Mouse (Mus musculus) olfactory bulb, adult 2 months (tissue): ENCODE data around the gene Vrk3.

Source experiments
- CTCF ChIP-seq: fragments of 200-500 bp; IDR thresholded peaks from 2 replicates; pipeline ENCODE4 v1.5.1; 2012; ENCODE audit warnings: low read depth, mild to moderate bottlenecking, low read length, moderate library complexity; ENCODE audit not compliant: insufficient read depth
- POLR2A ChIP-seq: fragments of 200-500 bp; IDR thresholded peaks from 2 replicates; pipeline ENCODE4 v1.6.1; 2012; ENCODE audit warnings: mild to moderate bottlenecking, low read depth, low read length, moderate library complexity; ENCODE audit not compliant: insufficient read depth

DNA sequence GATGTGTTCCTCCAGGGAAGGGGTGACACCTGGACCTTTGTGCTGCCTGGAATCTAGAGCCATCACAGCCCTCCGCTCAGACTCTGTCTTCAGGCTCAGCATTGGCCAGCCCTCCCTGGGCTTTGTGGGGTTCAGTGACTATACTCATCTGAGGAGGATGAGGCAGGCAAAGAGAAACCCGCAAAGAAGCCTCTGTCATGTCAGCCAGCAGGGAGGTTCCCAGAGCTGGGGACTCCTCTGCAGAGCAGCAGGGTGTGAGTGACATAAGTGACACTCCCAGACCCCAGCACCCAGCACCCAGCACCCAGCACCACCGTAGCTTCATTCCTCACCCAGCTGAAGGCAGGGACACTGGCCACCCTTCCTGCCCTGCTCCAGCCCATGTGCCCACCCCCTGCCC is 41.3 kb downstream of the Vrk3 start:
- TF ChIP-seq POLR2A: no peak
- TF ChIP-seq CTCF: no peak
